Mouse (Mus musculus): ENCODE results near the gene Cdkal1. TPM values are rescaled to one million over a fixed set of nuclear protein-coding genes. Genes with fewer than 3 reads are reported as not detected.

The Cdkal1 gene
- total and polyA plus RNA-seq, 3 experiments, result 8.7 to 13.7 (median 9.5) TPM

DNA sequence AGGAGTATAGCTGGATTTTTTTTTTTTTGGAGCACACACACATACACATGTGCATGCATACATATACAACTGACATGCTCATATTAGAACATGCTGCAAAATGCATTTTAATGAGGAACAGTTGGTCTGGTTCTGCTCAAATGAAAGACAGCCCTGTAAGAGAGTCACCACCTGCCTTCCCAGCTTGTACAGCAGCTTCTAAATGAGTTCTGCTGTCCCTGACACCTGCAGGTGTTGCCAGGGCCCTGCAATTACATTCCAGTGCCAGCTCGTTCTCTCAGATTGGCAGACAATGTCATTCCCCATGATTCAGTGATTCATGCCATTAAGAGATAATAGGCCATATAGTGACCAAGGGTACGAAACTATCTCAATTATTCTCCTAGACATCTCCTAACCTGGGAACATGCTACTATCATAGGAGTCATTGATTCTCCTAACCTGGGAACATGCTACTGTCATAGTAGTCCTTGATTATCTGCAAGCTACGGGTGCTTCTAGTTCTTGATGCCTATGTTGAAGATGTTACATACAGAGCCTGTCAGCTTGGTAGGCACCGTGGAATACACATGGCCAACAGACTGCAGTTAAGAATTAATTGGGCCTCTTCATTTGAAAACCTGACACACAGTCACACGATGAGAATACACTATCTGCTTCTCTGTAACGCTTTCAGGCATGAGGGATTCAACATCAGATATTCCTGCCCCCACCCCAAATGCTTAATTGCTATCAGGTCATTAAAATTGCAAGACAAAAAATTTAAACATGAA is 522.6 kb downstream of the Cdkal1 start:
- no peak overlapping the region for H3K9ac ChIP-seq (ENCODE audit: insufficient read depth, low read depth)
- no peaks in the 10 kb centered on the region for H3K27me3 ChIP-seq (replicated peaks)
- no peaks in the 10 kb centered on the region for H3K4me1 ChIP-seq (ENCODE audit: control insufficient read depth in 1 of 2, insufficient read depth in 2 of 2)
- no peak for DNase-seq (ENCODE audit: extremely low read depth)
- no peak overlapping the region for H3K4me2 ChIP-seq (ENCODE audit: insufficient read depth, low read depth, poor library complexity, severe bottlenecking)
- in situ Hi-C loops (cut with MboI; ENCODE audit: low pct_ligation_motif_present, low pct_unique_long_range_greater_than_20kb, low sequenced_read_pairs) (no loop called here), dilution Hi-C loops (cut with MboI; ENCODE audit: extremely low pct_ligation_motif_present, extremely low pct_unique_long_range_greater_than_20kb, low sequenced_read_pairs) (no loop called here)
- TF ChIP-seq IRF4 (IDR thresholded peaks at IDR 0.05; ENCODE audit: low read depth, low read length), result no peak
- TF ChIP-seq USF1 (IDR thresholded peaks at IDR 0.05; ENCODE audit: low read depth, low read length), result no peak
- TF ChIP-seq JUN (IDR thresholded peaks at IDR 0.05; ENCODE audit: insufficient read depth, low read depth, low read length), result no peak
- TF ChIP-seq MAFK (IDR thresholded peaks at IDR 0.05; ENCODE audit: insufficient replicate concordance, low read length), result no peak
- no peak for TF ChIP-seq NELFE (IDR thresholded peaks at IDR 0.05; ENCODE audit: low read depth, low read length)
- no peak for TF ChIP-seq MAZ (IDR thresholded peaks at IDR 0.05; ENCODE audit: low read depth, low read length)
- no peak overlapping the region for H3K27ac ChIP-seq (ENCODE audit: insufficient read depth, low read depth)
- H3K9me3 ChIP-seq (replicated peaks; ENCODE audit: low read length), result no peaks in the 10 kb centered on the region
- H3K4me3 ChIP-seq (replicated peaks in 1 of 3; ENCODE audit: low read depth in 2 of 3, low read length in 2 of 3, poor library complexity in 1 of 3), result no peak overlapping the region
- peaks cover 0 to 18% of the 10 kb centered on the region in 2 experiments for H3K36me3 ChIP-seq (replicated peaks in 1 of 2; ENCODE audit: control insufficient read depth in 1 of 2, insufficient read depth in 1 of 2, low read length in 1 of 2)
- no peaks in the 10 kb centered on the region for H3K79me2 ChIP-seq (replicated peaks; ENCODE audit: control insufficient read depth, extremely low read depth, insufficient read depth, poor library complexity, severe bottlenecking)

GRCm38 (mm10) chr13:29325946-29326345 is 529.5 kb downstream of the Cdkal1 start:
- TF ChIP-seq ZC3H11A (IDR thresholded peaks at IDR 0.05; ENCODE audit: low read depth, low read length) (no peak), PAX5 (IDR thresholded peaks at IDR 0.05; ENCODE audit: low read length) (no peak), MAZ (IDR thresholded peaks at IDR 0.05; ENCODE audit: low read depth, low read length) (no peak), GABPA (IDR thresholded peaks at IDR 0.05; ENCODE audit: insufficient replicate concordance, low read depth, low read length) (no peak), EP300 (IDR thresholded peaks at IDR 0.05; ENCODE audit: low read length) (no peak), MYC (IDR thresholded peaks at IDR 0.05; ENCODE audit: low read depth, low read length) (no peak), MEF2A (IDR thresholded peaks at IDR 0.05; ENCODE audit: borderline replicate concordance, low read depth, low read length) (no peak), TCF12 (IDR thresholded peaks at IDR 0.05; ENCODE audit: low read depth, low read length) (no peak), JUND (conservative IDR thresholded peaks at IDR 0.05; ENCODE audit: low read depth, low read length) (no peak), ZNF384 (IDR thresholded peaks at IDR 0.05; ENCODE audit: low read depth, low read length) (no peak), IRF4 (IDR thresholded peaks at IDR 0.05; ENCODE audit: low read depth, low read length) (no peak), RAD21 (IDR thresholded peaks at IDR 0.05; ENCODE audit: low read depth, low read length) (no peak), ELF1 (IDR thresholded peaks at IDR 0.05; ENCODE audit: low read depth, low read length) (no peak), MAFK (IDR thresholded peaks at IDR 0.05; ENCODE audit: insufficient replicate concordance, low read length) (no peak), ZMIZ1 (IDR thresholded peaks at IDR 0.05; ENCODE audit: low read depth, low read length) (no peak), NELFE (IDR thresholded peaks at IDR 0.05; ENCODE audit: low read depth, low read length) (no peak), CHD1 (IDR thresholded peaks at IDR 0.05; ENCODE audit: low read depth, low read length) (no peak), MXI1 (IDR thresholded peaks at IDR 0.05; ENCODE audit: low read depth, low read length) (no peak)
- no peak overlapping the region for H3K27ac ChIP-seq (ENCODE audit: insufficient read depth, low read depth)
- no peaks in the 10 kb centered on the region for H3K4me1 ChIP-seq (ENCODE audit: control insufficient read depth in 1 of 2, insufficient read depth in 2 of 2)
- H3K27me3 ChIP-seq (replicated peaks), result no peaks in the 10 kb centered on the region
- DNase-seq (ENCODE audit: extremely low read depth), result no peak
- H3K9me3 ChIP-seq (replicated peaks; ENCODE audit: low read length), result no peaks in the 10 kb centered on the region
- dilution Hi-C loops (cut with MboI; ENCODE audit: extremely low pct_ligation_motif_present, extremely low pct_unique_long_range_greater_than_20kb, low sequenced_read_pairs) (no loop called here), in situ Hi-C loops (cut with MboI; ENCODE audit: low pct_ligation_motif_present, low pct_unique_long_range_greater_than_20kb, low sequenced_read_pairs) (no loop called here)
- no peak overlapping the region for H3K4me3 ChIP-seq (replicated peaks in 1 of 3; ENCODE audit: low read depth in 2 of 3, low read length in 2 of 3, poor library complexity in 1 of 3)
- peaks cover 4 to 29% of the 10 kb centered on the region in 2 experiments for H3K36me3 ChIP-seq (replicated peaks in 1 of 2; ENCODE audit: control insufficient read depth in 1 of 2, insufficient read depth in 1 of 2, low read length in 1 of 2)
- no peak overlapping the region for H3K9ac ChIP-seq (ENCODE audit: insufficient read depth, low read depth)
- no peak overlapping the region for H3K4me2 ChIP-seq (ENCODE audit: insufficient read depth, low read depth, poor library complexity, severe bottlenecking)
- no peaks in the 10 kb centered on the region for H3K79me2 ChIP-seq (replicated peaks; ENCODE audit: control insufficient read depth, extremely low read depth, insufficient read depth, poor library complexity, severe bottlenecking)
